Mouse (Mus musculus) lung, adult 2 months (tissue): ENCODE data around the gene Nfx1.

Experiments used
- CTCF ChIP-seq: fragments of 200-500 bp; IDR thresholded peaks from 2 replicates; pipeline ENCODE4 v1.5.1; 2011; ENCODE audit warnings: mild to moderate bottlenecking, low read length, control low read depth; ENCODE audit not compliant: insufficient read depth
- POLR2A ChIP-seq: fragments of 200-500 bp; IDR thresholded peaks from 2 replicates; pipeline ENCODE4 v1.6.1; 2011; ENCODE audit warnings: low read depth, mild to moderate bottlenecking, control low read depth, low read length, borderline replicate concordance; ENCODE audit errors: extremely low read depth

DNA sequence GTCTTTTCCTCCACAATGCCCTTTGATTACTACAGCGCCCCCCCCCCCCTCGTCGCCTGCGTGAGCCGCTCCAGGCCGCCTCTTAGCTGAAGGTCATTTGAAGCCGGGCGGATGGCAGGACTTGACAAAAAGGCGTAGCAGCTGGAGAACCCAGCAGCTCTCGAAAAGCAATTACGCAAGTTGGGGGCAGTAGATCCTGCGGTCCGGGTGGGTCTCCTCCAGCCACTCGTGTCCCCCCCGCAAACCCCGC is 189 bp upstream of the Nfx1 start:
- no peak for TF ChIP-seq CTCF
- no peak for TF ChIP-seq POLR2A
